Comparison of ENCODE assay signal across 9 mouse cellular contexts in genomic region chr5:135707855-135708254, GRCm38 (mm10). TPM values are rescaled to one million over a fixed set of nuclear protein-coding genes. Genes with fewer than 3 reads are reported as not detected.
A peak's percentile ranks its signal among the peaks of the same experiment; 100 is the strongest.
DNase-seq lines count a peak whose midpoint lies in the region; ATAC-seq and TF ChIP-seq lines count a peak whose summit lies in the region.
"Had no signal": no experiment of that assay in that cellular context is flagged by ENCODE, and none has a peak within 500 bp of the region (broad histone marks: within the 10 kb centered on the region; RNA-seq: fewer than 3 reads in every experiment).

No protein-coding gene starts in this region.

- peak; percentile 95 for DNase-seq in kidney, adult 2 months
- DNase-seq in ZHBTc4 (ENCODE audit: low read depth, low spot score): peak; percentile 35
- no peak for DNase-seq in heart, postnatal 0 days (ENCODE audit: low spot score)
- DNase-seq in cerebellum, adult 18-20 months: no peak
- no peak for DNase-seq in thymus, postnatal 4 days
- DNase-seq in thymus, postnatal 36 days: no peak

- H3K36me3 ChIP-seq in kidney, adult 2 months (ENCODE audit: control insufficient read depth, insufficient read depth, low read length): no peaks in the 10 kb centered on the region
- peaks cover 22% of the 10 kb centered on the region for H3K36me3 ChIP-seq in kidney, embryonic 15.5 days
- peaks cover 14% of the 10 kb centered on the region for H3K36me3 ChIP-seq in heart, postnatal 0 days (replicated peaks; ENCODE audit: control insufficient read depth, insufficient read depth, low read length)

- H3K4me2 ChIP-seq in kidney, embryonic 15.5 days: no peak overlapping the region
- H3K4me2 ChIP-seq in heart, postnatal 0 days (ENCODE audit: low read depth, low read length): no peak overlapping the region

- ATAC-seq in kidney, embryonic 15.5 days (replicated peaks; ENCODE audit: low FRiP score): no peak
- ATAC-seq in heart, postnatal 0 days (ENCODE audit: insufficient read depth, low read depth): no peak; the same call in 1 of the 2 replicates
- peak; percentile 79 for ATAC-seq in megakaryocyte, adult 5-6 weeks (ENCODE audit: poor library complexity, severe bottlenecking)

- H3K9ac ChIP-seq in kidney, embryonic 15.5 days: no peak overlapping the region
- no peak overlapping the region for H3K9ac ChIP-seq in heart, postnatal 0 days (replicated peaks; ENCODE audit: low read depth, low read length)

- H3K4me1 ChIP-seq in kidney, adult 2 months (ENCODE audit: control insufficient read depth, insufficient read depth, low read length): peaks cover 42% of the 10 kb centered on the region
- peaks cover 27% of the 10 kb centered on the region for H3K4me1 ChIP-seq in kidney, embryonic 15.5 days
- H3K4me1 ChIP-seq in heart, postnatal 0 days (ENCODE audit: control insufficient read depth, insufficient read depth): peaks cover 5% of the 10 kb centered on the region

- no peak for TF ChIP-seq EP300 in heart, postnatal 0 days (IDR thresholded peaks at IDR 0.05; ENCODE audit: low read depth)

- H3K9me3 ChIP-seq in kidney, embryonic 15.5 days (replicated peaks): no peaks in the 10 kb centered on the region
- no peaks in the 10 kb centered on the region for H3K9me3 ChIP-seq in heart, postnatal 0 days (replicated peaks; ENCODE audit: control insufficient read depth, low read length)

- H3K4me3 ChIP-seq in kidney, adult 2 months (ENCODE audit: insufficient read depth, low read depth, low read length): no peak overlapping the region
- H3K4me3 ChIP-seq in kidney, embryonic 15.5 days (replicated peaks): no peak overlapping the region
- no peak overlapping the region for H3K4me3 ChIP-seq in heart, postnatal 0 days (ENCODE audit: low read depth, low read length)
- H3K4me3 ChIP-seq: left cerebral cortex, adult 2 months had no signal

- whole genome bisulfite sequencing in kidney, adult 2 months: 14% methylated on average over 1 of the region's 1 CpGs
- WGBS in kidney, embryonic 15.5 days: 52% methylated on average over 1 of the region's 1 CpGs
- 21% methylated on average over 1 of the region's 1 CpGs for WGBS in heart, postnatal 0 days

- no peak for TF ChIP-seq POLR2A in kidney, adult 2 months (IDR thresholded peaks at IDR 0.05; ENCODE audit: low read depth, low read length)

- no peaks in the 10 kb centered on the region for H3K27me3 ChIP-seq in kidney, adult 2 months (replicated peaks; ENCODE audit: control insufficient read depth, insufficient read depth, low read length)
- no peaks in the 10 kb centered on the region for H3K27me3 ChIP-seq in kidney, embryonic 15.5 days
- no peaks in the 10 kb centered on the region for H3K27me3 ChIP-seq in heart, postnatal 0 days (ENCODE audit: control insufficient read depth, insufficient read depth, low read length)

- H3K27ac ChIP-seq in kidney, adult 2 months (ENCODE audit: insufficient read depth, low read depth, low read length): peak overlapping the region; percentile 41
- no peak overlapping the region for H3K27ac ChIP-seq in kidney, embryonic 15.5 days
- 0 out of 2 replicates have a peak overlapping the region, but pooled peaks have one; percentile 11 for H3K27ac ChIP-seq in heart, postnatal 0 days (ENCODE audit: low read depth)
- H3K27ac ChIP-seq: left cerebral cortex, adult 2 months had no signal

- no peak for TF ChIP-seq CTCF in kidney, adult 2 months (conservative IDR thresholded peaks at IDR 0.05; ENCODE audit: insufficient read depth, insufficient read length, low read depth, low read length)
- TF ChIP-seq CTCF in heart, postnatal 0 days (IDR thresholded peaks at IDR 0.05; ENCODE audit: low read depth): no peak

RNA-seq across cellular contexts. Expression of gene Tmem120a, which starts 36.4 kb away (rescaled TPM):
- polyA plus RNA-seq in kidney, adult 2 months (2012; rRNA removed): 91.3 and 96.7 TPM in 2 replicates
- 64.2 and 68.1 TPM in 2 replicates for polyA plus RNA-seq in kidney, embryonic 15.5 days (2015; fragmentation: Nextera tagmentation; extraction: Ambion mirVana)
- 25.6 and 32.6 TPM in 2 replicates for total RNA-seq in heart, postnatal 0 days (2014; rRNA removed; ENCODE audit: low replicate concordance)
- polyA plus RNA-seq in heart, postnatal 0 days (2015; fragmentation: Nextera tagmentation; extraction: Ambion mirVana): 33.9 and 34.2 TPM in 2 replicates
- total RNA-seq in megakaryocyte, adult 5-6 weeks (2015): 18.1 and 20.9 TPM in 2 replicates
- 15.1 and 19.1 TPM in 2 replicates for total RNA-seq in megakaryocyte, adult 5-6 weeks (2017)

RNA-seq across cellular contexts. Expression of gene Por, which starts 38.0 kb away (rescaled TPM):
- 361 and 405 TPM in 2 replicates for polyA plus RNA-seq in kidney, adult 2 months (2012; rRNA removed)
- polyA plus RNA-seq in kidney, embryonic 15.5 days (2015; fragmentation: Nextera tagmentation; extraction: Ambion mirVana): 78.2 and 89.0 TPM in 2 replicates
- total RNA-seq in heart, postnatal 0 days (2014; rRNA removed; ENCODE audit: low replicate concordance): 71.7 and 85.6 TPM in 2 replicates
- 44.9 and 45.0 TPM in 2 replicates for polyA plus RNA-seq in heart, postnatal 0 days (2015; fragmentation: Nextera tagmentation; extraction: Ambion mirVana)
- 29.6 and 31.1 TPM in 2 replicates for total RNA-seq in megakaryocyte, adult 5-6 weeks (2015)
- total RNA-seq in megakaryocyte, adult 5-6 weeks (2017): 45.9 and 49.7 TPM in 2 replicates

Comparison
In these comparisons a context has a peak if more than half of its experiments do, and no peak if none do; other contexts are left out.
1. DNase-seq: peak in kidney, adult 2 months (single experiment) and ZHBTc4 (single experiment); none in heart, postnatal 0 days (single experiment), cerebellum, adult 18-20 months (0 of 2), thymus, postnatal 4 days (single experiment) and thymus, postnatal 36 days (0 of 2).